8 mouse cellular contexts compared by ENCODE assay signal in genomic region chr17:33817184-33817968, GRCm38 (mm10). TPM values are rescaled to one million over a fixed set of nuclear protein-coding genes. Genes with fewer than 3 reads are reported as not detected.
DNase-seq lines count a peak whose midpoint lies in the region; ATAC-seq and TF ChIP-seq lines count a peak whose summit lies in the region.

No protein-coding gene starts in this region.

- peak overlapping the region; percentile 94 for H3K27ac ChIP-seq in bone marrow, adult 2 months (ENCODE audit: control insufficient read depth, insufficient read depth, low read depth, low read length, poor library complexity)
- H3K27ac ChIP-seq in embryonic facial prominence, embryonic 15.5 days (replicated peaks), result peak overlapping the region; percentile 94
- peak overlapping the region; percentile 89 for H3K27ac ChIP-seq in kidney, embryonic 14.5 days (ENCODE audit: low read depth, low read length)
- H3K27ac ChIP-seq in limb, embryonic 15.5 days, result peak overlapping the region; percentile 95

- peaks cover 6% of the 10 kb centered on the region for H3K4me1 ChIP-seq in bone marrow, adult 2 months (ENCODE audit: control insufficient read depth, insufficient read depth, low read length)
- H3K4me1 ChIP-seq in embryonic facial prominence, embryonic 15.5 days, result peaks cover 20% of the 10 kb centered on the region
- peaks cover 33% of the 10 kb centered on the region for H3K4me1 ChIP-seq in kidney, embryonic 14.5 days (ENCODE audit: control insufficient read depth, insufficient read depth, low read length)
- H3K4me1 ChIP-seq in limb, embryonic 15.5 days, result peaks cover 25% of the 10 kb centered on the region

- H3K9ac ChIP-seq in embryonic facial prominence, embryonic 15.5 days, result peak overlapping the region; percentile 66
- peak overlapping the region; percentile 82 for H3K9ac ChIP-seq in kidney, embryonic 14.5 days (ENCODE audit: low read depth, low read length)
- peak overlapping the region; percentile 61 for H3K9ac ChIP-seq in limb, embryonic 15.5 days

- peak overlapping the region; percentile 82 for H3K4me2 ChIP-seq in embryonic facial prominence, embryonic 15.5 days (replicated peaks)
- H3K4me2 ChIP-seq in kidney, embryonic 14.5 days (replicated peaks; ENCODE audit: low read depth, low read length), result peak overlapping the region; percentile 80
- H3K4me2 ChIP-seq in limb, embryonic 15.5 days, result peak overlapping the region; percentile 94

- no peak for TF ChIP-seq CTCF in bone marrow, adult 2 months (IDR thresholded peaks at IDR 0.05; ENCODE audit: control insufficient read depth, insufficient read depth, low read length)

- H3K4me3 ChIP-seq in bone marrow, adult 2 months (replicated peaks; ENCODE audit: control insufficient read depth, low read depth, low read length), result peak overlapping the region; percentile 86
- peak overlapping the region; percentile 67 for H3K4me3 ChIP-seq in embryonic facial prominence, embryonic 15.5 days (replicated peaks)
- peak overlapping the region; percentile 58 for H3K4me3 ChIP-seq in kidney, embryonic 14.5 days (ENCODE audit: low read length)
- H3K4me3 ChIP-seq in limb, embryonic 15.5 days, result peak overlapping the region; percentile 66

- WGBS in bone marrow, adult 2 months, result under 1% methylated on average over 89 of the region's 89 CpGs
- WGBS in embryonic facial prominence, embryonic 15.5 days, result under 1% methylated on average over 88 of the region's 89 CpGs
- under 1% methylated on average over 74 of the region's 89 CpGs for WGBS in kidney, embryonic 14.5 days
- WGBS in limb, embryonic 15.5 days, result under 1% methylated on average over 89 of the region's 89 CpGs

- H3K36me3 ChIP-seq in embryonic facial prominence, embryonic 15.5 days, result peaks cover 38% of the 10 kb centered on the region
- peaks cover 38% of the 10 kb centered on the region for H3K36me3 ChIP-seq in kidney, embryonic 14.5 days (ENCODE audit: control insufficient read depth, insufficient read depth, low read length)
- peaks cover 37% of the 10 kb centered on the region for H3K36me3 ChIP-seq in limb, embryonic 15.5 days

- peak; percentile 54; the same call in 1 of the 2 replicates for TF ChIP-seq POLR2A in bone marrow, adult 2 months (IDR thresholded peaks at IDR 0.05; ENCODE audit: borderline replicate concordance, control insufficient read depth, low read depth, low read length)

- H3K27me3 ChIP-seq in embryonic facial prominence, embryonic 15.5 days, result no peaks in the 10 kb centered on the region
- no peaks in the 10 kb centered on the region for H3K27me3 ChIP-seq in kidney, embryonic 14.5 days (ENCODE audit: control insufficient read depth, insufficient read depth, low read length)
- no peaks in the 10 kb centered on the region for H3K27me3 ChIP-seq in limb, embryonic 15.5 days

- no peaks in the 10 kb centered on the region for H3K9me3 ChIP-seq in embryonic facial prominence, embryonic 15.5 days (replicated peaks)
- H3K9me3 ChIP-seq in kidney, embryonic 14.5 days (ENCODE audit: control insufficient read depth, low read length), result no peaks in the 10 kb centered on the region
- no peaks in the 10 kb centered on the region for H3K9me3 ChIP-seq in limb, embryonic 15.5 days

- ATAC-seq in embryonic facial prominence, embryonic 15.5 days (ENCODE audit: insufficient number of reproducible peaks, low FRiP score, low TSS enrichment, low read depth), result peak; percentile 98
- ATAC-seq in kidney, embryonic 14.5 days (ENCODE audit: low FRiP score, low TSS enrichment), result peak; percentile 97
- ATAC-seq in limb, embryonic 15.5 days (ENCODE audit: insufficient number of reproducible peaks, low FRiP score, low TSS enrichment, low read depth), result peak; percentile 95

- peak; percentile 87 for DNase-seq in 416B (ENCODE audit: low read depth)
- DNase-seq in heart, adult 9 months (ENCODE audit: low spot score in 2 of 2), result peak; percentile 86 to 89
- DNase-seq in monocyte, adult 2 months (ENCODE audit: low read depth in 1 of 2, low spot score in 2 of 2), result peak; percentile 73 to 77
- peak; percentile 90 to 91 for DNase-seq in spleen, postnatal 36 days (ENCODE audit: low spot score in 2 of 2)

RNA-seq across cellular contexts. Expression of gene Rps28, which starts 7.0 kb away (rescaled TPM):
- 900 and 1,879 TPM in 2 replicates for polyA plus RNA-seq in bone marrow, adult 2 months (2011; ENCODE audit: insufficient read depth, insufficient read length, low replicate concordance, missing spikeins)
- polyA plus RNA-seq in embryonic facial prominence, embryonic 15.5 days (2015; fragmentation: Nextera tagmentation; extraction: Ambion mirVana), result 998 and 1,000 TPM in 2 replicates
- 1,210 and 1,489 TPM in 2 replicates for polyA plus RNA-seq in kidney, embryonic 14.5 days (2014; fragmentation: Nextera tagmentation; extraction: Ambion mirVana)
- 716 and 1,053 TPM in 2 replicates for polyA plus RNA-seq in limb, embryonic 15.5 days (2015; fragmentation: Nextera tagmentation; extraction: Ambion mirVana)

RNA-seq across cellular contexts. Expression of gene Ndufa7, which starts 7.0 kb away (rescaled TPM):
- polyA plus RNA-seq in bone marrow, adult 2 months (2011; ENCODE audit: insufficient read depth, insufficient read length, low replicate concordance, missing spikeins), result 68.0 and 157 TPM in 2 replicates
- 432 and 453 TPM in 2 replicates for polyA plus RNA-seq in embryonic facial prominence, embryonic 15.5 days (2015; fragmentation: Nextera tagmentation; extraction: Ambion mirVana)
- 504 and 675 TPM in 2 replicates for polyA plus RNA-seq in kidney, embryonic 14.5 days (2014; fragmentation: Nextera tagmentation; extraction: Ambion mirVana)
- polyA plus RNA-seq in limb, embryonic 15.5 days (2015; fragmentation: Nextera tagmentation; extraction: Ambion mirVana), result 404 and 428 TPM in 2 replicates

RNA-seq across cellular contexts. Expression of gene Kank3, which starts 7.1 kb away (rescaled TPM):
- polyA plus RNA-seq in bone marrow, adult 2 months (2011; ENCODE audit: insufficient read depth, insufficient read length, low replicate concordance, missing spikeins), result 23.0 and 52.7 TPM in 2 replicates
- 45.3 and 45.8 TPM in 2 replicates for polyA plus RNA-seq in embryonic facial prominence, embryonic 15.5 days (2015; fragmentation: Nextera tagmentation; extraction: Ambion mirVana)
- polyA plus RNA-seq in kidney, embryonic 14.5 days (2014; fragmentation: Nextera tagmentation; extraction: Ambion mirVana), result 49.9 and 52.1 TPM in 2 replicates
- 29.4 and 32.3 TPM in 2 replicates for polyA plus RNA-seq in limb, embryonic 15.5 days (2015; fragmentation: Nextera tagmentation; extraction: Ambion mirVana)

RNA-seq across cellular contexts. Expression of gene Cd320, which starts 25.5 kb away (rescaled TPM):
- 2.8 and 4.6 TPM in 2 replicates for polyA plus RNA-seq in bone marrow, adult 2 months (2011; ENCODE audit: insufficient read depth, insufficient read length, low replicate concordance, missing spikeins)
- polyA plus RNA-seq in embryonic facial prominence, embryonic 15.5 days (2015; fragmentation: Nextera tagmentation; extraction: Ambion mirVana), result 57.3 and 59.6 TPM in 2 replicates
- polyA plus RNA-seq in kidney, embryonic 14.5 days (2014; fragmentation: Nextera tagmentation; extraction: Ambion mirVana), result 111 and 121 TPM in 2 replicates
- 53.1 and 54.8 TPM in 2 replicates for polyA plus RNA-seq in limb, embryonic 15.5 days (2015; fragmentation: Nextera tagmentation; extraction: Ambion mirVana)

RNA-seq across cellular contexts. Expression of gene Angptl4, which starts 35.7 kb away (rescaled TPM):
- polyA plus RNA-seq in bone marrow, adult 2 months (2011; ENCODE audit: insufficient read depth, insufficient read length, low replicate concordance, missing spikeins), result 3.4 and 7.4 TPM in 2 replicates
- polyA plus RNA-seq in embryonic facial prominence, embryonic 15.5 days (2015; fragmentation: Nextera tagmentation; extraction: Ambion mirVana), result 58.8 and 67.2 TPM in 2 replicates
- polyA plus RNA-seq in kidney, embryonic 14.5 days (2014; fragmentation: Nextera tagmentation; extraction: Ambion mirVana), result 18.4 and 19.4 TPM in 2 replicates
- 53.1 and 62.9 TPM in 2 replicates for polyA plus RNA-seq in limb, embryonic 15.5 days (2015; fragmentation: Nextera tagmentation; extraction: Ambion mirVana)

Comparison
In these comparisons a context has a peak if more than half of its experiments do, and no peak if none do; other contexts are left out.
1. Peak in every context shown above with its lines: DNase-seq, ATAC-seq, H3K4me3 ChIP-seq and H3K27ac ChIP-seq.